Mouse (Mus musculus) heart, postnatal 14 days (tissue): Measurements from ENCODE around the gene Nme3. TPM values are rescaled to one million over a fixed set of nuclear protein-coding genes. Genes with fewer than 3 reads are reported as not detected.

ENCODE experiments used
- DNase-seq, 2 experiments: peaks; one replicate each; pipeline ENCODE4 v3.0.0; 2021 to 2022
- intact Hi-C: fragments of 180-260 bp; cut with DNase I; formaldehyde crosslinking; loops from one replicate; pipeline ENCODE4 v1.15.1; 2025
- long read RNA-seq, 2 experiments: library from polyadenylated mRNA; stranded (forward); transcript quantifications; one replicate each; pipeline ENCODE4 v2.0.0; 2021
- total RNA-seq, 2 experiments: library from RNA; stranded (reverse); gene quantifications; 2 replicates each; pipeline ENCODE4 v1.2.3; 2021

Nme3 gene
- total RNA-seq: 10 to 100 TPM; 41.5 to 43.7 TPM
- long read RNA-seq, experiment 1, transcript Nme3-201 (5 exons, 715 nt): major isoform, 15 of 17 reads
- long read RNA-seq, experiment 1, partial matches to known transcripts: 0 of 17 reads
- long read RNA-seq, experiment 1, other reads (novel, unspliced or antisense): 0 of 17 reads
- long read RNA-seq, experiment 2, transcript Nme3-201 (5 exons, 715 nt): major isoform, 7 of 12 reads
- long read RNA-seq, experiment 2, partial matches to known transcripts: 0 of 12 reads
- long read RNA-seq, experiment 2, other reads (novel, unspliced or antisense): 0 of 12 reads

- DNase-seq: peak; percentile 77
- intact Hi-C loops: no loop called here
These were observed at the start of gene Nme3 for GRCm38 (mm10) chr17:24896241-24896992. TSS of gene Nme3 (plus strand) at chr17:24896500.

DNA sequence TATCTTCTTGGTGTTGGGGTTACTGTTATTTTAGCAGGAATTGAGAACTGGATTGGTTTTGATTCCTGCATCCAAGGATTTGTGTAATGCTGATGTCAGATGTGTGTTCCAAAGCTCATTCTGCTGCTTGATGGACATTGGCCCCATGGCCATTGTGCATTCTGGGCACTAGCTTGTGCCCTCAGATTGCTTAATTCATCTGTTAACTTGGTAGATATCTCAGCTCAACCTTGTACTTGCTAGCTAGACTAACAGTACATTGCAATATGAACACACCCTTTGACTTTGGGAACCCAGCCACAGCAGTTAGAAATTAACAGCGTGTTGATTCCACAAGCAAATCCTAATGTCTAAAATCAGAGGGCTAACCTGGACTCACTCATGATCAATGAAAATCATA is 48.9 kb upstream of the Nme3 start:
- DNase-seq: no peak
- intact Hi-C loops: no loop called here

DNA sequence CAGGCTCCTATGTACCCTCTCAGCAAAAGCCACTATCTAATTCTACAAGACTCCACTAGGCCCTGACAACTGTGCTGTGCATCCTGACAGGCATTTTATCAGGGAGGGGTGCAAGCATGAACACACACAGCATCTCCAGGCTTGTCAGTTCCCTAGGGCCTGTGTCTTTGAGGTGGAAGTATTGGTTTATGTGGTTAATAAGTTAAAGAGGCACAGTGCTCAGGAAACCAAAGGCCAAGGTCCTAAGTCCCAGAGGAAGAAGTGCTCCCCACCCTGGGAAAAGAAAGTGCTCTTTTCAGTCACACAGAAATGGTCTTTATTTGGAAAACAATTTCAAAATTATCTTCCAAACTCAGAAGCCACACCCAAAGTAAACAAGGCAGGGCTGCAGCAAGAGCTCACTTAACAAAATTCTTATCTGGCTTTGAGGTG is 47.7 kb upstream of the Nme3 start:
- DNase-seq: no peak
- intact Hi-C loops: no loop called here

- intact Hi-C loops: no loop called here
- DNase-seq: no peak
These were observed 46.6 kb upstream of the Nme3 start for GRCm38 (mm10) chr17:24849733-24850064.

DNA sequence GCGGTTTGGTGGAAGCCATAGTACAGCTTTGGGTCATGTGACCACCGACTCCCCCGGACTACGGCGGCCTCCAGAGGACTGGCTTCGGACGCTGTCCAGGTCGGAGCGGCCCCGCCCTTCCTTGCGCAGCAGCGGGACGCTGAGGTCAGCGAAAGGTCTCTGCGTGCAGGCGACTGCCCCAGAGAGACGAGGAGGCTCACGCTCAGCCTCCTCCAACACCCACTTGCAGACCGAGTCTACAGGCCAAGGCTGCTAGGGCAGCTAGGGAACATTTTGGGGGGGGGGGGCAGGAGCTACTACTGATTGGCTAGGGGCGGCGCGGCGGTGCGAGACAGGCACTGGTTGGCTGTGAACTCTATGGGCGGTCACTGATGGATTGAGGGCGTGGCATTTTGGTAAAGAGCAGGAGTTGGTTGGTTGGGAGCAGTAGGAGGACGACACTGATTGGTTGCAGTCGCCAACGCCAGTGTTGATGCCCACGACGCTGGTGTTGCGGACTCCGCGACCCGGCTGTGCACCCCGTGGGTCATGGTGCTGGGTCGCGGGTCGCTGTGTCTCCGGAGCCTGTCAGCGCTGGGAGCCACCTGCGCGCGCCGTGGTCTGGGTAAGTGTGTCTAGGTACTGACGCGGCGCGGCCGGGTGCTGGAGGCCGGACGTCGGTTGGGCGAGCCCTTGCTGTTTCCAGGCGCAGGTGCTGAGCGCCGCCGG is 46.1 kb upstream of the Nme3 start, which contains the start of gene Fahd1:
Fahd1 (minus strand) TSS at position 300 of the 708 bp plus-strand sequence.
- peak; percentile 91 to 94 for DNase-seq
- intact Hi-C loops: no loop called here

- DNase-seq: no peak
- intact Hi-C loops: no loop called here
These were observed 45.5 kb upstream of the Nme3 start for GRCm38 (mm10) chr17:24850773-24851127.

DNA sequence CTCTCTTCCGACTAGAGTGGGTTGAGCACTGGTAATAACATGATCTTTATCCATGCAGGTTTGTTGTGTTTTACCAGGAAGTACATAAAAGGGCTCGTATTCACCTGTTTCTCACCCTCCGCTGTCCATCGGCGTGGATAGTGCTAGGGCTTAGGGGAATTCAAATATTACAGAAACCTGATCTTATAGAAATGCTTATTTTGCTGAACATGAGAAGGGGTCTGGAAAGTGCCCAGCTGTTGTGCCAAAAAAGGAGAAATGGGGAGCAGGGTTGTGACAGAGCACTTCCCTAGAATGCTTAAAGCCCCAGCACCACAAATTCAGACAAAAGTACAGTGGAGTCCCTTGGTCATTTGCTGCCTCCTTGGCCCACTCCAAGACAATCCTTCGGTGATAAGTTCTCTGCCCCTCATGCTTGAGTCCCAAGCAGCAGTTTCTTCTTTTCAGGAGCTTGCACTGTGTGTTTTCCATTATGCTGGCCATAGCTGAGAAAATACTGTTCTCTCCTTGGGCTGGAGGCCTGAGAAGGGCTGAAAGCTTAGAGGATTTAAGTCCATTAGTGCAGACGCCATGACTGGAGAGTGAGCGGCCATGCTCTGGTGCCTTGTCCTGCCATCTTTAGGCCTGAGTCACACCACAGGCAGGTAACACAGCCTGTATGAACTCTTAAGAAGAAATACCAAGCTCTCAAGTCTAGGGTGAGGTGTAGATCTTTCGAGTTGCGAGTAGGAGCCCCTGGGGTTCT is 44.7 kb upstream of the Nme3 start:
- intact Hi-C loops: no loop called here
- DNase-seq: no peak

DNA sequence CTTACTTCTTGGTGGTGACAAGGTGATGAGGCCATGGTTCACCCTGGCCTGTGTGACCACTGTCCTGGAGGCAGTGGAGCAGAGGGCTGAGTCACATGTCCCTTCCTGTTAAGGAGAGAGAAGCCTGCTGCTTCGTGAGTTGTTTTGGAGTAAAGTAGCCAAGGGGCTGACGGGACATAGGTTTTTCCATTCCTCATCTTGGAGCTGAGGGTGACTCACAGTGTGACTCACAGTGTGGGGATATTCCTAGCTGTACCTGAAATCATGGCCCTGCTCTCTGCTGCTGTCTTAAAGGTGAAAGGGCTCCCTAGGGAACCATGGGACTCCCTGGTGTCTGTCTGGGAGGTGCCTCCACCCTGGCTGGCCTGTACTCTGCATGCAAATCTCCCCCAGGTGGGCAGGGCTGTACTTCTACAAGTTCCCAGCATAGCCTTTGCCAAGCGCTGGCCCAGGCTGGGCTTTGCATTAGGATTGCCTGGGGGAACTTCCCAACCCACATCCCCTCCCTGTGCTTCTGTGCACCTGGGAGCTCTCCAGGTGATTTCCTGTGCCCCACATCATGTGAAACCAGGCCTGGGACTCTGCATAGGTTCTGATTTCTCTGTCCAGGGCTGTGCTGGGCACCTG is 40.3 kb upstream of the Nme3 start:
- no peak for DNase-seq
- intact Hi-C loops: no loop called here

DNA sequence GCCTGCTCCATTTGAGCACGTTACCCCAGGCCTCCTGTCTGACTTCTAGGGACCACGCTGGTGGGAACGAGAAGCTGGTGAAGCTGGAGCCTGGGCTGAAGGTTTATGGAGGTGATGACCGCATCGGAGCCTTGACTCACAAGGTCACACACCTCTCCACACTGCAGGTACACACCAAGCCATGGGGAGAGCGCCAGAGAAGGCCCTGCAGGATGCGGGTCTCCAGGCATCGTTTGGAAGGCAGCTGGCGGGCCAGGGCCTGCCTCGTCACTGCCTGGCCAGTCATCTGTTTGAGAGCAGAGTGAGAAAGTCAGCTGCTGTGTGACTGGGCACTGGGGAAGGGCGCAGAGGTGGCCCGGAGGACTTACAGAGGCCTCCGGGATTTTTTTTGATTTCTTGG is 39.7 kb upstream of the Nme3 start:
- DNase-seq: no peak
- intact Hi-C loops: no loop called here

- DNase-seq: no peak
- intact Hi-C loops: no loop called here
These were observed 38.3 kb upstream of the Nme3 start for GRCm38 (mm10) chr17:24857831-24858470.

DNA sequence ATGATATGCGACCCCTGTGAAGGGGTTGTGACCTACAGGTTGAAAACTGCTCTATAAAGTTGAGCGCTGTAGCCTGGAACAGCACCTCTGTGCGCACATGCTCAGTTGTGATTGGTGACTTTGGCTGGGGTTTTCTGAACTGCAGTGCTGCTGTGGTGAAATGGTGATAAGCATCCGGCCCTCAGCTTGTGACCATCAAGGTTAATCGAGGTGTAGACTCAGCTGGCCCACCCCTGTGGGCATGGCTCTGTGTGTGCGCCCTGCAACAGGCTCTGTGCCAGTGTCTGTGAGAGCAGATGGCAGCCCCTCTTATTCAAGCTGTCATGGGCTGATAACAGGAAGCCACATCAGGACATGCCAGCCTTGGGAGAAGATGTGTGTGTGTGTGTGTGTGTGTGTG is 37.3 kb upstream of the Nme3 start:
- DNase-seq: no peak
- intact Hi-C loops: no loop called here

GRCm38 (mm10) chr17:24860076-24860475 is 36.2 kb upstream of the Nme3 start:
- intact Hi-C loops: no loop called here

DNA sequence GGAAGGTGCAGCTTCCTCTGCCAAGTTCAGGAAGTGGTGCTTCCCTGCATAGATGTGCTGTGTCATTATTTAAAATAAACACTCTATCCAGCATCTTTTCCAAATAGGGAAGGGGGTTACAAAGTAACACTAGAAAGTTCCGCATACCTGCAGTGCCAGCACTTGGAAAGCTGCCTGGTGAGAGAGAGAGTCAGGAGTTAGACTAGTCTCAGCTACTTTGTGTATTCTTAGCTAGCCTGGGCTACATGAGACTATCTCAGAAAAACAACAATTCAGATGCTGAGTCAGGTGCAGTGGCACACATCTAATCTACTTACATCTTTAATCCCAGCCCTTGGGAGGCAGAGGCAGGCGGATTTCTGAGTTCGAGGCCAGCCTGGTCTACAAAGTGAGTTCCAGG is 34.5 kb upstream of the Nme3 start:
- no peak for DNase-seq
- intact Hi-C loops: no loop called here

More at GRCm38 (mm10) chr17:24860076-24860475, 36.2 kb upstream of the Nme3 start:
- no peak for DNase-seq

DNA sequence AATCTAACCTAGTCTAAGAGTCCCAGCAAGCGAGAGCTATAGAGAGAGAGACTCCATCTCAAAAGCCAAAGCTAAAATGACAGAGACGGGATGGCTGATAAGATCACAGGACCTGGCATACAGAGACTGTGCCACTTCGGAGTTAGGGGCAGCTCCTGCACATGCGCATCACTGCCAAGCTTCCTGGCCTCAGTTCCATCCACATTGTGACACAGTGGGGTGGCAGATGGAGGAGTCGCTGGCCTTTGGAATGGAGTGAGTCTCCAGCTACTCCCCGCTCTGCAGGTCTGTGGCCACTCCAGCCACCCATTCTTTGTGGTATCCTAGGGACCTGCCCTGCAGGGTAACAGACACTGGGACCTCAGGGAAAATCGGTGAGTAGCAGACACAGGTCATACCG is 30.5 kb upstream of the Nme3 start, which contains the start of gene Igfals:
Igfals (plus strand) TSS at position 222 of the 400 bp plus-strand sequence.
- intact Hi-C loops: no loop called here
- DNase-seq: no peak

GRCm38 (mm10) chr17:24867914-24868313 is 28.4 kb upstream of the Nme3 start:
- intact Hi-C loops: no loop called here

GRCm38 (mm10) chr17:24873695-24874404 is 22.4 kb upstream of the Nme3 start:
- intact Hi-C loops: no loop called here

More at GRCm38 (mm10) chr17:24867914-24868313, 28.4 kb upstream of the Nme3 start:
- DNase-seq: no peak

GRCm38 (mm10) chr17:24874405-24874745 is 21.9 kb upstream of the Nme3 start:
- no peak for DNase-seq
- intact Hi-C loops: no loop called here

More at GRCm38 (mm10) chr17:24873695-24874404, 22.4 kb upstream of the Nme3 start:
- no peak for DNase-seq

DNA sequence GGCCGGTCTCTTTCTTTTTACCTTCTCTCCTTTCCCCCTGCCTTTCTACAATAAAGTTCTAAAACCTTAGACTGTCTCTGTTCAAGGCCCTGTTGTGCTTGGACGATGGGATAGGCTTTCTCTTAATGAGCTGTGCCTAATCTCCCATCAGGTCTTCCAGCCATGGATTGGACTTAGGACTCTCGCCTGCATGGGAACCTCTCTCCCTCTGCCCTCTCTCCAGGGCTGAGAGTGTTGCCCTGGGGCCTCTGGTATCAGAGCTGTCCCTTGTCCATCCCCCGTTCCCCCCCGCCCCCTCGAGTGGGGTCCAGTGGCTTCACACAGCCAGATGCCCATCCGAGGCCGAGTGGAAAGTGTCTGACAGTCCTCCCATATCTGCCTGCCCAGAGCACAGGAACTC is 21.3 kb upstream of the Nme3 start:
- DNase-seq: no peak
- intact Hi-C loops: no loop called here
